Mouse (Mus musculus): ENCODE data around the gene Tex2.

DNA sequence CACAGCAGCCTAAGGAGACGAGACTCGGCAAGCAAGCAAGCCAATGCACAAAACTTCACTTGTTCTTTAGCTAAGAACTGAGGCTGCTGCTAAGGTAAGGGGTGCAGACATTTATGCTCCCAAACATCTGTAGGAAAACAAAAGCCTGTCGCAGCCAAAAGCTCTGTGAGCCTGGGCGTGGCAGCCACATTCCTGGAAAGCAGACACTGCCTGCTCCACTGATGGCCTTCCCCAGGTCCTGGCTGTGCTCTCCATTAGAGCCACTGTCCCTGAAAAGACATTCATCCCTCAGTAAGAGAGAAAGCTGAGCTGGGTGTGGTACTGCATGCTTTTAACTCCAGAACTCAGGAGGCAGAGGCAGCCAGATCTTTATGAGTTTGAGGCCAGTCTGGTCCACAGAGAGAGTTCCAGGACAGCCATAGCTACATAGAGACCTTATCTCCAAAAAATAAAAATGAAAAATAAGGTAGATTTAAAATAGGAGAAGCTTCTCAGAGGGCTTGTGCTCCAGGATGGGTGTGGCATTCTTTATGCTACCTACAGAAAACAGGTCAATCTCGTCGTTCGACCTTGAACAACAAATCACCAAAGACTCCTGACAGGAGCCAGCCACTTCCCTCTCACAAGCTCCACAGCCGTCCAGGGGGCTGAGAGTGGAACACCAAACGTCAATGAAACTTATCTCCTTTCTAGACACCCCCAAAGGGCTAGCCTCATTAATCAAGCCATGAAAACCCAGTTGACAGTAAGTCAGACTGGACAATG, 39.6 kb downstream of the Tex2 start:
- TF ChIP-seq CTCF (conservative IDR thresholded peaks at IDR 0.05; ENCODE audit: insufficient read depth, insufficient read length, low read depth, low read length) = no peak
- TF ChIP-seq POLR2A (IDR thresholded peaks at IDR 0.05; ENCODE audit: low read depth, low read length) = no peak
